Mouse (Mus musculus): Measurements from ENCODE around the gene Ninj2.
A peak's percentile ranks its signal among the peaks of the same experiment; 100 is the strongest.

Gene Ninj2

GRCm38 (mm10) chr6:120199638-120200394 is 106.7 kb downstream of the Ninj2 start:
- no peak for DNase-seq (ENCODE audit: low spot score in 2 of 2)

- no peak for DNase-seq (ENCODE audit: low spot score in 2 of 2)
These were observed 108.8 kb downstream of the Ninj2 start for GRCm38 (mm10) chr6:120201956-120202355.

GRCm38 (mm10) chr6:120202406-120202805 is 109.3 kb downstream of the Ninj2 start:
- DNase-seq (ENCODE audit: low spot score in 2 of 2): no peak

GRCm38 (mm10) chr6:120206586-120206985 is 113.4 kb downstream of the Ninj2 start:
- no peak for DNase-seq (ENCODE audit: low spot score in 2 of 2)

- DNase-seq (ENCODE audit: low spot score in 2 of 2): no peak
These were observed 118.4 kb downstream of the Ninj2 start for GRCm38 (mm10) chr6:120211536-120211935.

- no peak for DNase-seq (ENCODE audit: low spot score in 2 of 2)
These were observed 123.6 kb downstream of the Ninj2 start for GRCm38 (mm10) chr6:120216702-120217101.

GRCm38 (mm10) chr6:120219281-120219680 is 126.1 kb downstream of the Ninj2 start:
- DNase-seq (ENCODE audit: low spot score in 2 of 2): no peak

GRCm38 (mm10) chr6:120222669-120223068 is 129.5 kb downstream of the Ninj2 start:
- peak in 1 of 2 experiments; percentile 27 for DNase-seq (ENCODE audit: low spot score in 2 of 2)

- no peak for DNase-seq (ENCODE audit: low spot score in 2 of 2)
These were observed 132.2 kb downstream of the Ninj2 start for GRCm38 (mm10) chr6:120225355-120225754.

- no peak for DNase-seq (ENCODE audit: low spot score in 2 of 2)
These were observed 133.9 kb downstream of the Ninj2 start for GRCm38 (mm10) chr6:120227068-120227467.

- DNase-seq (ENCODE audit: low spot score in 2 of 2): no peak
These were observed 136.7 kb downstream of the Ninj2 start for GRCm38 (mm10) chr6:120229806-120230205.

GRCm38 (mm10) chr6:120230441-120230840 is 137.3 kb downstream of the Ninj2 start:
- DNase-seq (ENCODE audit: low spot score in 2 of 2): no peak

GRCm38 (mm10) chr6:120232885-120233284 is 139.7 kb downstream of the Ninj2 start:
- DNase-seq (ENCODE audit: low spot score in 2 of 2): no peak

GRCm38 (mm10) chr6:120235874-120236273 is 142.7 kb downstream of the Ninj2 start:
- DNase-seq (ENCODE audit: low spot score in 2 of 2): no peak

- DNase-seq (ENCODE audit: low spot score in 2 of 2): no peak
These were observed 147.3 kb downstream of the Ninj2 start for GRCm38 (mm10) chr6:120240461-120240860.

GRCm38 (mm10) chr6:120241453-120241852 is 148.3 kb downstream of the Ninj2 start:
- DNase-seq (ENCODE audit: low spot score in 2 of 2): no peak

- DNase-seq (ENCODE audit: low spot score in 2 of 2): no peak
These were observed 149.4 kb downstream of the Ninj2 start for GRCm38 (mm10) chr6:120242530-120242929.

- no peak for DNase-seq (ENCODE audit: low spot score in 2 of 2)
These were observed 150.1 kb downstream of the Ninj2 start for GRCm38 (mm10) chr6:120243250-120243649.

- no peak for DNase-seq (ENCODE audit: low spot score in 2 of 2)
These were observed 153.5 kb downstream of the Ninj2 start for GRCm38 (mm10) chr6:120246676-120247075.

GRCm38 (mm10) chr6:120249831-120250230 is 156.7 kb downstream of the Ninj2 start:
- no peak for DNase-seq (ENCODE audit: low spot score in 2 of 2)
